In the genomic region with DNA sequence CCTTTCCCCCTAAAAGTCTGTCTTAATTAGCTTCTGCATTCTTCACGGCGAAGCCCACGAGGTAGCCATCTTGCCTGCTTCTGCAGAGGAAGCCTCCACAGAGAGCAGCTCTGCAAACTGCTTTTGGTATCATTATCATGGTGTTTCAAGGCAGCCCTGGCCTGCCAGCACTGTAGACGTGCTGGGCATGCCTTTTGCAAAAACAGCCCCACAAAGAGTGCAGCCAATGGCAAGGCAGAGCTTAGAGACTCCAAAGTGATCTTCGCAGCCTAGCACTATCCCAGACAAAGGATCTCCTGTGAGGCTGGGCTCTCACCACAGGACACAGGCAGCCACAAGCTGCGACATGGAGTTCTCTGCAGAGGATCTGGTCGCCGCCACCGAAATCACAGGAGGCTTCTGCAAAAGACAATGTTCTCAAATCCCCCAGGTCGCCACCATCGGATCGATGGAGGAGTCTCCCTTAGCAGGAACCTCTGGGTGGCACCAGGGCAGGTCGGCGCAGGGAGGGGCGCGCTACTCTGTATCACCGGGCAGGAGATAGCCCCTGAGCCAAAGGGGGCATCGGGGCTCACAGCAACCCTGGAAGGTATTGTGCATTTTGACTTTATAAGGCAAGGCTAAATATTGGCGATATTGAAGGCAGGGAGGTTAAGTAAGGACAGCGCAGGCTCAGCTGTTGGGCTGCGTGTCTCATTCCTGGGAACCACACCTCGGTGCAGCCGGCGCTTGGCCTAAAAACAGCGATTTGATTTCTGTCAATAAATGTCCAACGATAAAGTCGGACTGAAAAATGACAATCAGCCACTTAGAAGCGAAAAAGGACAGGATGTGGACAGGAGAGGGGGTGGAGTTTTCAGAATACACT, we compare ENCODE assay signal across 7 mouse cellular contexts. TPM values are rescaled to one million over a fixed set of nuclear protein-coding genes. Genes with fewer than 3 reads are reported as not detected.
DNase-seq lines count a peak whose midpoint lies in the region; ATAC-seq lines count a peak whose summit lies in the region.

No protein-coding gene starts in this region.

- intact Hi-C loops in left cerebral cortex, postnatal 25 days (cut with DNase I), result loop anchor here (1.0 kb wide), 1 partner anchor 55 kb away; the partner anchor contains the start of gene Slc25a16

- H3K4me3 ChIP-seq in intestine, embryonic 16.5 days (ENCODE audit: low read length), result peak overlapping the region; percentile 62

- peak overlapping the region; percentile 78 for H3K9ac ChIP-seq in intestine, embryonic 16.5 days (ENCODE audit: low read depth, low read length)

- peak overlapping the region; percentile 96 for H3K4me2 ChIP-seq in intestine, embryonic 16.5 days (ENCODE audit: low read depth, low read length)

- peaks cover 7% of the 10 kb centered on the region; the same call in 1 of the 2 replicates for H3K4me1 ChIP-seq in intestine, embryonic 16.5 days (ENCODE audit: control insufficient read depth, insufficient read depth, low read length)

- peaks cover 5% of the 10 kb centered on the region; the same call in 1 of the 2 replicates for H3K9me3 ChIP-seq in intestine, embryonic 16.5 days (ENCODE audit: control insufficient read depth, low read length)

- no peaks in the 10 kb centered on the region for H3K36me3 ChIP-seq in intestine, embryonic 16.5 days (ENCODE audit: control insufficient read depth, insufficient read depth, low read length)

- H3K27me3 ChIP-seq in intestine, embryonic 16.5 days (replicated peaks; ENCODE audit: control insufficient read depth, insufficient read depth, low read length), result no peaks in the 10 kb centered on the region

- DNase-seq in adrenal gland, postnatal 14 days, result peak; percentile 82
- peak; percentile 87 for DNase-seq in embryo, embryonic 9.5 days (ENCODE audit: extremely low spot score)
- peak; percentile 86 to 95 for DNase-seq in left cerebral cortex, postnatal 25 days (ENCODE audit: low spot score in 2 of 2)
- peak; percentile 82 to 89 for DNase-seq in right cerebral cortex, postnatal 36 days (ENCODE audit: low spot score in 2 of 2)

- ATAC-seq in granulocyte monocyte progenitor cell, adult 5-6 weeks (replicated peaks; ENCODE audit: poor library complexity, severe bottlenecking), result peak; percentile 66
- peak; percentile 93 for ATAC-seq in intestine, embryonic 16.5 days
- peak; percentile 87 for ATAC-seq in megakaryocyte-erythroid progenitor cell, adult 5-6 weeks (replicated peaks; ENCODE audit: low FRiP score, low TSS enrichment, poor library complexity, severe bottlenecking)

- peak overlapping the region; percentile 83 for H3K27ac ChIP-seq in intestine, embryonic 16.5 days (ENCODE audit: low read length)

- WGBS in intestine, embryonic 16.5 days, result under 1% methylated on average over 28 of the region's 28 CpGs

RNA-seq across cellular contexts. Expression of gene Tet1, which starts 43.4 kb away (rescaled TPM):
- 7.2 and 11.0 TPM in 2 replicates for total RNA-seq in adrenal gland, postnatal 14 days (2021)
- 12.8 and 21.1 TPM in 2 replicates for total RNA-seq in granulocyte monocyte progenitor cell, adult 5-6 weeks (2014; fragmentation: Nextera tagmentation)
- 7.5 and 8.6 TPM in 2 replicates for total RNA-seq in granulocyte monocyte progenitor cell, adult 5-6 weeks (2017)
- polyA plus RNA-seq in intestine, embryonic 16.5 days (2015; fragmentation: Nextera tagmentation; extraction: Ambion mirVana), result 10.6 and 11.1 TPM in 2 replicates
- total RNA-seq in left cerebral cortex, postnatal 25 days (2021), result 10 to 100 TPM; 21.1 to 26.0 TPM
- total RNA-seq in megakaryocyte-erythroid progenitor cell, adult 5-6 weeks (2014; fragmentation: Nextera tagmentation), result 15.2 and 15.8 TPM in 2 replicates
- 5.0 and 11.6 TPM in 2 replicates for total RNA-seq in megakaryocyte-erythroid progenitor cell, adult 5-6 weeks (2017)

RNA-seq across cellular contexts. Expression of gene Slc25a16, which starts 55.0 kb away (rescaled TPM):
- total RNA-seq in adrenal gland, postnatal 14 days (2021), result 36.9 and 39.0 TPM in 2 replicates
- total RNA-seq in granulocyte monocyte progenitor cell, adult 5-6 weeks (2014; fragmentation: Nextera tagmentation), result 15.7 and 24.2 TPM in 2 replicates
- total RNA-seq in granulocyte monocyte progenitor cell, adult 5-6 weeks (2017), result 17.6 and 19.0 TPM in 2 replicates
- 13.2 and 13.6 TPM in 2 replicates for polyA plus RNA-seq in intestine, embryonic 16.5 days (2015; fragmentation: Nextera tagmentation; extraction: Ambion mirVana)
- 10 to 100 TPM; 37.4 to 41.9 TPM for total RNA-seq in left cerebral cortex, postnatal 25 days (2021)
- 15.4 and 20.4 TPM in 2 replicates for total RNA-seq in megakaryocyte-erythroid progenitor cell, adult 5-6 weeks (2014; fragmentation: Nextera tagmentation)
- total RNA-seq in megakaryocyte-erythroid progenitor cell, adult 5-6 weeks (2017), result 22.1 and 25.7 TPM in 2 replicates

Comparison
In these comparisons a context has a peak if more than half of its experiments do, and no peak if none do; other contexts are left out.
1. Peak in every context shown above with its lines: DNase-seq, ATAC-seq, H3K4me3 ChIP-seq and H3K27ac ChIP-seq.